Mouse (Mus musculus) cortical plate, adult 2 months (tissue): ENCODE results near the gene Slc16a3.

Experiments
- CTCF ChIP-seq: fragments of 200-500 bp; IDR thresholded peaks from 2 replicates; pipeline ENCODE4 v1.5.1; 2011; ENCODE audit warnings: mild to moderate bottlenecking, control low read depth, low read length; ENCODE audit not compliant: insufficient read depth; ENCODE audit errors: extremely low read depth
- POLR2A ChIP-seq: fragments of 200-500 bp; IDR thresholded peaks from 2 replicates; pipeline ENCODE4 v1.6.1; 2011; ENCODE audit warnings: mild to moderate bottlenecking, low read length, control low read depth; ENCODE audit not compliant: insufficient read depth; ENCODE audit errors: extremely low read depth

DNA sequence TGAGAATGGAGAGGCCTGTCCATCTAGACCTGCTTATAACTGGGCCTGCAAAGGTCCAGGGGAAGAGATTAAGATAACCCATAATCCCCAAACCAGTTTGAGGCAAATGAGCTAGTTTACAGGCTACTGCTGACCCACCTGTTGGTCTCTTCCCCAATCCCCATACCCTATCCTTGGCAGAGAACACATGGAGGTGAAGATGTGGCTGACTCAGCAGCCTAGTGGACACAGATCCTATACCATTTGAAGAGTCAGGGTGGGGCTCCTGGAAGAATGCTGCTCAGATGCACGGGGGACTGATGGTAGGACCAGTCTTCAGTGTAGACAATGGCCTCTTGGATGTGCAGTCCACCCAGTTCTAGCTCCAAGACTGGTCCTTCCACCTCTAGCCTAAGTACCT, 12.0 kb downstream of the Slc16a3 start:
- TF ChIP-seq POLR2A (no peak), CTCF (no peak)
